ENCODE assay signal across 15 mouse cellular contexts in the genomic region with DNA sequence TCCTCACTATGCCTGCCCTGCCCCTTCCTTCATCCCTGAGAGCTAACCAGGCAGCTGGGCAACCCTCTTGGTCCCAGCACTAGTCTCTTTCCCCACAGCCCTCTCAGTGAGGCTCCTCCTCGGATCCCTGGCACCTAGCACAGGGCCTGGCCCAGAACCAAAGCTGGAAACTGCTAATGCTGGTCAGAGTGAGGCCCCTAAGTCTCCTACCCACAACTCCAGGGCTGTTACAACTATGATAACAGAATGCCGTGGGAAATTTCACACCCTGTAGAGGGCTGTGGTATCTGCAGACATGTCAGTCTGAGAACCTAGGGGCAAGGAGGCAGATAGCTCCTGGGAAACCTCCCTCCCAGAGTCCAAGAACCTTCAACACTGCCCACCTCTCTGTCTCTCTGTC. TPM values are rescaled to one million over a fixed set of nuclear protein-coding genes. Genes with fewer than 3 reads are reported as not detected.
DNase-seq lines count a peak whose midpoint lies in the region; ATAC-seq lines count a peak whose summit lies in the region.
"Had no signal": no experiment of that assay in that cellular context is flagged by ENCODE, and none has a peak within 500 bp of the region (broad histone marks: within the 10 kb centered on the region; RNA-seq: fewer than 3 reads in every experiment).

No protein-coding gene starts in this region.

- H3K9ac ChIP-seq in forebrain, embryonic 16.5 days (replicated peaks; ENCODE audit: low read depth, low read length) = no peak overlapping the region
- no peak overlapping the region for H3K9ac ChIP-seq in forebrain, embryonic 11.5 days (ENCODE audit: low read length)
- no peak overlapping the region for H3K9ac ChIP-seq in hindbrain, embryonic 15.5 days
- H3K9ac ChIP-seq in hindbrain, embryonic 14.5 days = no peak overlapping the region
- no peak overlapping the region; the same call in 1 of the 2 replicates for H3K9ac ChIP-seq in liver, embryonic 13.5 days
- H3K9ac ChIP-seq in kidney, embryonic 14.5 days (ENCODE audit: low read depth, low read length) = no peak overlapping the region
- H3K9ac ChIP-seq: lung, embryonic 15.5 days; midbrain, embryonic 13.5 days; neural tube, embryonic 13.5 days had no signal

- H3K27me3 ChIP-seq in forebrain, embryonic 16.5 days (replicated peaks; ENCODE audit: control insufficient read depth, insufficient read depth, low read length) = no peaks in the 10 kb centered on the region
- no peaks in the 10 kb centered on the region for H3K27me3 ChIP-seq in forebrain, embryonic 11.5 days (ENCODE audit: control insufficient read depth, insufficient read depth, low read length)
- H3K27me3 ChIP-seq in hindbrain, embryonic 15.5 days = no peaks in the 10 kb centered on the region
- no peaks in the 10 kb centered on the region for H3K27me3 ChIP-seq in hindbrain, embryonic 14.5 days (ENCODE audit: control insufficient read depth, insufficient read depth, low read length)
- no peaks in the 10 kb centered on the region for H3K27me3 ChIP-seq in liver, embryonic 13.5 days
- H3K27me3 ChIP-seq in kidney, embryonic 14.5 days (ENCODE audit: control insufficient read depth, insufficient read depth, low read length) = no peaks in the 10 kb centered on the region
- H3K27me3 ChIP-seq: lung, embryonic 15.5 days; midbrain, embryonic 13.5 days; neural tube, embryonic 13.5 days had no signal

- 0 out of 2 replicates have a peak, but pooled peaks cover 2% of the 10 kb centered on the region for H3K4me1 ChIP-seq in forebrain, embryonic 16.5 days (replicated peaks; ENCODE audit: control insufficient read depth, insufficient read depth, low read length)
- H3K4me1 ChIP-seq in forebrain, embryonic 11.5 days (replicated peaks; ENCODE audit: control insufficient read depth, insufficient read depth, low read length) = no peaks in the 10 kb centered on the region
- H3K4me1 ChIP-seq in hindbrain, embryonic 15.5 days (replicated peaks) = peaks cover 24% of the 10 kb centered on the region
- peaks cover 6% of the 10 kb centered on the region; the same call in 1 of the 2 replicates for H3K4me1 ChIP-seq in hindbrain, embryonic 14.5 days (replicated peaks; ENCODE audit: control insufficient read depth, insufficient read depth, low read length)
- peaks cover 52% of the 10 kb centered on the region for H3K4me1 ChIP-seq in liver, embryonic 13.5 days (replicated peaks)
- H3K4me1 ChIP-seq in kidney, embryonic 14.5 days (ENCODE audit: control insufficient read depth, insufficient read depth, low read length) = peaks cover 19% of the 10 kb centered on the region
- H3K4me1 ChIP-seq: lung, embryonic 15.5 days had no signal

- H3K36me3 ChIP-seq in forebrain, embryonic 16.5 days (ENCODE audit: control insufficient read depth, insufficient read depth) = no peaks in the 10 kb centered on the region
- no peaks in the 10 kb centered on the region for H3K36me3 ChIP-seq in forebrain, embryonic 11.5 days (ENCODE audit: control insufficient read depth, insufficient read depth, low read length)
- H3K36me3 ChIP-seq in hindbrain, embryonic 15.5 days = no peaks in the 10 kb centered on the region
- no peaks in the 10 kb centered on the region for H3K36me3 ChIP-seq in hindbrain, embryonic 14.5 days (replicated peaks; ENCODE audit: control insufficient read depth, insufficient read depth)
- peaks cover 30% of the 10 kb centered on the region for H3K36me3 ChIP-seq in liver, embryonic 13.5 days
- no peaks in the 10 kb centered on the region for H3K36me3 ChIP-seq in kidney, embryonic 14.5 days (ENCODE audit: control insufficient read depth, insufficient read depth, low read length)
- H3K36me3 ChIP-seq: lung, embryonic 15.5 days; midbrain, embryonic 13.5 days had no signal

- no peak overlapping the region for H3K27ac ChIP-seq in forebrain, embryonic 16.5 days (ENCODE audit: low read length)
- no peak overlapping the region for H3K27ac ChIP-seq in forebrain, embryonic 11.5 days (ENCODE audit: low read depth, low read length)
- no peak overlapping the region for H3K27ac ChIP-seq in hindbrain, embryonic 15.5 days (replicated peaks)
- no peak overlapping the region for H3K27ac ChIP-seq in hindbrain, embryonic 14.5 days
- H3K27ac ChIP-seq in liver, embryonic 13.5 days = peak overlapping the region; percentile 57
- H3K27ac ChIP-seq in kidney, embryonic 14.5 days (ENCODE audit: low read depth, low read length) = no peak overlapping the region
- H3K27ac ChIP-seq: lung, embryonic 15.5 days; midbrain, embryonic 13.5 days; neural tube, embryonic 13.5 days had no signal

- DNase-seq in forebrain, embryonic 11.5 days (ENCODE audit: low spot score) = no peak
- DNase-seq in hindbrain, embryonic 14.5 days (ENCODE audit: low spot score) = no peak
- DNase-seq in NIH3T3 (ENCODE audit: low read depth) = peak; percentile 62
- DNase-seq in liver, embryonic 13.5 days = peak; percentile 29
- DNase-seq in frontal cortex, postnatal 14 days (ENCODE audit: low spot score in 2 of 2) = no peak
- DNase-seq: gastrocnemius, postnatal 36 days had no signal

- ATAC-seq in forebrain, embryonic 16.5 days = 0 out of 2 replicates have a peak, but pooled peaks have one; percentile 27
- no peak for ATAC-seq in forebrain, embryonic 11.5 days (replicated peaks; ENCODE audit: low FRiP score)
- 0 out of 2 replicates have a peak, but pooled peaks have one; percentile 8 for ATAC-seq in hindbrain, embryonic 15.5 days (ENCODE audit: low FRiP score, low read depth)
- ATAC-seq in hindbrain, embryonic 14.5 days (ENCODE audit: low FRiP score) = no peak
- ATAC-seq in liver, embryonic 13.5 days (ENCODE audit: low read depth) = peak; percentile 82
- ATAC-seq in kidney, embryonic 14.5 days (ENCODE audit: low FRiP score, low TSS enrichment) = no peak
- ATAC-seq: midbrain, embryonic 13.5 days had no signal

- H3K9me3 ChIP-seq in forebrain, embryonic 16.5 days (ENCODE audit: control insufficient read depth, low read length) = no peaks in the 10 kb centered on the region
- H3K9me3 ChIP-seq in forebrain, embryonic 11.5 days (ENCODE audit: control insufficient read depth, low read length) = no peaks in the 10 kb centered on the region
- no peaks in the 10 kb centered on the region for H3K9me3 ChIP-seq in hindbrain, embryonic 15.5 days
- H3K9me3 ChIP-seq in hindbrain, embryonic 14.5 days (ENCODE audit: control insufficient read depth, low read length) = no peaks in the 10 kb centered on the region
- no peaks in the 10 kb centered on the region for H3K9me3 ChIP-seq in liver, embryonic 13.5 days (replicated peaks)
- H3K9me3 ChIP-seq in kidney, embryonic 14.5 days (ENCODE audit: control insufficient read depth, low read length) = no peaks in the 10 kb centered on the region
- H3K9me3 ChIP-seq: lung, embryonic 15.5 days; midbrain, embryonic 13.5 days; neural tube, embryonic 13.5 days had no signal

- WGBS in forebrain, embryonic 16.5 days = 36% methylated on average over 2 of the region's 2 CpGs
- 60% methylated on average over 2 of the region's 2 CpGs for WGBS in forebrain, embryonic 11.5 days
- WGBS in hindbrain, embryonic 15.5 days = 43% methylated on average over 2 of the region's 2 CpGs
- WGBS in hindbrain, embryonic 14.5 days = 52% methylated on average over 2 of the region's 2 CpGs
- WGBS in liver, embryonic 13.5 days (ENCODE audit: insufficient replicate concordance) = 7% methylated on average over 2 of the region's 2 CpGs
- 19% methylated on average over 2 of the region's 2 CpGs for WGBS in kidney, embryonic 14.5 days

- H3K4me3 ChIP-seq in forebrain, embryonic 16.5 days (replicated peaks; ENCODE audit: low read length) = no peak overlapping the region
- no peak overlapping the region for H3K4me3 ChIP-seq in forebrain, embryonic 11.5 days (ENCODE audit: low read depth, low read length)
- no peak overlapping the region for H3K4me3 ChIP-seq in hindbrain, embryonic 15.5 days
- H3K4me3 ChIP-seq in hindbrain, embryonic 14.5 days (replicated peaks; ENCODE audit: low read length) = no peak overlapping the region
- no peak overlapping the region for H3K4me3 ChIP-seq in liver, embryonic 13.5 days (replicated peaks)
- no peak overlapping the region for H3K4me3 ChIP-seq in kidney, embryonic 14.5 days (ENCODE audit: low read length)
- H3K4me3 ChIP-seq: erythroblast, embryonic 14.5 days; lung, embryonic 15.5 days; midbrain, embryonic 13.5 days; neural tube, embryonic 13.5 days had no signal

- H3K4me2 ChIP-seq in forebrain, embryonic 16.5 days (ENCODE audit: low read length) = no peak overlapping the region
- no peak overlapping the region for H3K4me2 ChIP-seq in forebrain, embryonic 11.5 days (ENCODE audit: low read depth, low read length, severe bottlenecking)
- H3K4me2 ChIP-seq in hindbrain, embryonic 15.5 days = no peak overlapping the region
- no peak overlapping the region for H3K4me2 ChIP-seq in hindbrain, embryonic 14.5 days (replicated peaks)
- 0 out of 2 replicates have a peak overlapping the region, but pooled peaks have one; percentile 8 for H3K4me2 ChIP-seq in liver, embryonic 13.5 days
- H3K4me2 ChIP-seq in kidney, embryonic 14.5 days (replicated peaks; ENCODE audit: low read depth, low read length) = no peak overlapping the region
- H3K4me2 ChIP-seq: lung, embryonic 15.5 days; midbrain, embryonic 13.5 days; neural tube, embryonic 13.5 days had no signal

RNA-seq across cellular contexts. Expression of gene Omp, which starts 4.7 kb away (rescaled TPM):
- 0.66 and 0.84 TPM in 2 replicates for polyA plus RNA-seq in forebrain, embryonic 16.5 days (2015; fragmentation: Nextera tagmentation; extraction: Ambion mirVana)
- 0.32 TPM in 1 of 2 replicates, not detected in the other for polyA plus RNA-seq in forebrain, embryonic 11.5 days (2014; fragmentation: Nextera tagmentation; extraction: Ambion mirVana)
- 0.56 and 0.62 TPM in 2 replicates for polyA plus RNA-seq in hindbrain, embryonic 15.5 days (2015; fragmentation: Nextera tagmentation; extraction: Ambion mirVana)
- polyA plus RNA-seq in hindbrain, embryonic 14.5 days (2014; fragmentation: Nextera tagmentation; extraction: Ambion mirVana) = 0.31 and 0.32 TPM in 2 replicates
- polyA plus RNA-seq in liver, embryonic 13.5 days (2015; fragmentation: Nextera tagmentation; extraction: Ambion mirVana) = 0.50 and 0.76 TPM in 2 replicates
- 0.20 and 0.51 TPM in 2 replicates for polyA plus RNA-seq in kidney, embryonic 14.5 days (2014; fragmentation: Nextera tagmentation; extraction: Ambion mirVana)

RNA-seq across cellular contexts. Expression of gene Myo7a, which starts 21.3 kb away (rescaled TPM):
- polyA plus RNA-seq in forebrain, embryonic 16.5 days (2015; fragmentation: Nextera tagmentation; extraction: Ambion mirVana) = 17.9 and 18.1 TPM in 2 replicates
- polyA plus RNA-seq in forebrain, embryonic 11.5 days (2014; fragmentation: Nextera tagmentation; extraction: Ambion mirVana) = 18.1 and 19.1 TPM in 2 replicates
- 16.6 and 19.3 TPM in 2 replicates for polyA plus RNA-seq in hindbrain, embryonic 15.5 days (2015; fragmentation: Nextera tagmentation; extraction: Ambion mirVana)
- polyA plus RNA-seq in hindbrain, embryonic 14.5 days (2014; fragmentation: Nextera tagmentation; extraction: Ambion mirVana) = 20.0 and 24.3 TPM in 2 replicates
- polyA plus RNA-seq in liver, embryonic 13.5 days (2015; fragmentation: Nextera tagmentation; extraction: Ambion mirVana) = 8.0 and 8.3 TPM in 2 replicates
- 7.9 and 15.4 TPM in 2 replicates for polyA plus RNA-seq in kidney, embryonic 14.5 days (2014; fragmentation: Nextera tagmentation; extraction: Ambion mirVana)

RNA-seq across cellular contexts. Expression of gene Capn5, which starts 37.5 kb away (rescaled TPM):
- polyA plus RNA-seq in forebrain, embryonic 16.5 days (2015; fragmentation: Nextera tagmentation; extraction: Ambion mirVana) = 17.5 and 18.7 TPM in 2 replicates
- polyA plus RNA-seq in forebrain, embryonic 11.5 days (2014; fragmentation: Nextera tagmentation; extraction: Ambion mirVana) = 5.8 and 6.1 TPM in 2 replicates
- polyA plus RNA-seq in hindbrain, embryonic 15.5 days (2015; fragmentation: Nextera tagmentation; extraction: Ambion mirVana) = 22.9 and 26.5 TPM in 2 replicates
- polyA plus RNA-seq in hindbrain, embryonic 14.5 days (2014; fragmentation: Nextera tagmentation; extraction: Ambion mirVana) = 16.7 and 18.0 TPM in 2 replicates
- 13.2 and 16.8 TPM in 2 replicates for polyA plus RNA-seq in liver, embryonic 13.5 days (2015; fragmentation: Nextera tagmentation; extraction: Ambion mirVana)
- 4.8 and 10.4 TPM in 2 replicates for polyA plus RNA-seq in kidney, embryonic 14.5 days (2014; fragmentation: Nextera tagmentation; extraction: Ambion mirVana)

RNA-seq across cellular contexts. Expression of gene B3gnt6, which starts 58.7 kb away (rescaled TPM):
- 0.30 and 0.36 TPM in 2 replicates for polyA plus RNA-seq in forebrain, embryonic 16.5 days (2015; fragmentation: Nextera tagmentation; extraction: Ambion mirVana)
- polyA plus RNA-seq in forebrain, embryonic 11.5 days (2014; fragmentation: Nextera tagmentation; extraction: Ambion mirVana) = not detected in 2 replicates
- polyA plus RNA-seq in hindbrain, embryonic 15.5 days (2015; fragmentation: Nextera tagmentation; extraction: Ambion mirVana) = 0.31 and 0.45 TPM in 2 replicates
- 0.25 and 0.31 TPM in 2 replicates for polyA plus RNA-seq in hindbrain, embryonic 14.5 days (2014; fragmentation: Nextera tagmentation; extraction: Ambion mirVana)
- polyA plus RNA-seq in liver, embryonic 13.5 days (2015; fragmentation: Nextera tagmentation; extraction: Ambion mirVana) = not detected in 2 replicates
- 0.15 TPM in 1 of 2 replicates, not detected in the other for polyA plus RNA-seq in kidney, embryonic 14.5 days (2014; fragmentation: Nextera tagmentation; extraction: Ambion mirVana)
- polyA plus RNA-seq: C2C12; erythroblast, embryonic 14.5 days; kidney, adult 2 months had no signal

Comparison
In these comparisons a context has a peak if more than half of its experiments do, and no peak if none do; other contexts are left out.
1. ATAC-seq: peak in forebrain, embryonic 16.5 days (single experiment), hindbrain, embryonic 15.5 days (single experiment) and liver, embryonic 13.5 days (single experiment); none in forebrain, embryonic 11.5 days (single experiment), hindbrain, embryonic 14.5 days (single experiment) and kidney, embryonic 14.5 days (single experiment).
2. DNase-seq: peak in NIH3T3 (single experiment) and liver, embryonic 13.5 days (single experiment); none in forebrain, embryonic 11.5 days (single experiment), hindbrain, embryonic 14.5 days (single experiment) and frontal cortex, postnatal 14 days (0 of 2).